Mouse (Mus musculus): Measurements from ENCODE around the gene Kcnc2.

Kcnc2 gene

GRCm38 (mm10) chr10:112394399-112394970, 123.6 kb downstream of the Kcnc2 start:
- DNase-seq (ENCODE audit: low spot score) = no peak

- no peak for DNase-seq (ENCODE audit: low spot score)
Observed at GRCm38 (mm10) chr10:112397194-112397593, 126.3 kb downstream of the Kcnc2 start.

- DNase-seq (ENCODE audit: low spot score) = no peak
Observed at GRCm38 (mm10) chr10:112400591-112401404, 129.9 kb downstream of the Kcnc2 start.

GRCm38 (mm10) chr10:112409525-112409924, 138.6 kb downstream of the Kcnc2 start:
- DNase-seq (ENCODE audit: low spot score) = no peak

- peak; percentile 13 for DNase-seq (ENCODE audit: low spot score)
Observed at GRCm38 (mm10) chr10:112423327-112423726, 152.4 kb downstream of the Kcnc2 start.

- no peak for DNase-seq (ENCODE audit: low spot score)
Observed at GRCm38 (mm10) chr10:112436950-112437349, 166.0 kb downstream of the Kcnc2 start.

GRCm38 (mm10) chr10:112444640-112445039, 173.7 kb downstream of the Kcnc2 start:
- DNase-seq (ENCODE audit: low spot score) = no peak

- DNase-seq (ENCODE audit: low spot score) = no peak
Observed at GRCm38 (mm10) chr10:112450910-112451309, 180.0 kb downstream of the Kcnc2 start.

- DNase-seq (ENCODE audit: low spot score) = no peak
Observed at GRCm38 (mm10) chr10:112468689-112469384, 197.9 kb downstream of the Kcnc2 start.

GRCm38 (mm10) chr10:112474122-112474810, 203.3 kb downstream of the Kcnc2 start:
- DNase-seq (ENCODE audit: low spot score) = no peak

GRCm38 (mm10) chr10:112481461-112481860, 210.5 kb downstream of the Kcnc2 start:
- no peak for DNase-seq (ENCODE audit: low spot score)

- no peak for DNase-seq (ENCODE audit: low spot score)
Observed at GRCm38 (mm10) chr10:112481921-112482607, 211.1 kb downstream of the Kcnc2 start.

- no peak for DNase-seq (ENCODE audit: low spot score)
Observed at GRCm38 (mm10) chr10:112484387-112485105, 213.6 kb downstream of the Kcnc2 start.

- no peak for DNase-seq (ENCODE audit: low spot score)
Observed at GRCm38 (mm10) chr10:112485819-112486218, 214.9 kb downstream of the Kcnc2 start.

- no peak for DNase-seq (ENCODE audit: low spot score)
Observed at GRCm38 (mm10) chr10:112488751-112489150, 217.8 kb downstream of the Kcnc2 start.

All from ovary, postnatal 14 days (tissue).